Mouse (Mus musculus) olfactory bulb, adult 2 months (tissue): ENCODE data around the gene Cngb1.

Source experiments
- CTCF ChIP-seq: fragments of 200-500 bp; IDR thresholded peaks from 2 replicates; pipeline ENCODE4 v1.5.1; 2012; ENCODE audit warnings: low read depth, mild to moderate bottlenecking, low read length, moderate library complexity; ENCODE audit not compliant: insufficient read depth
- POLR2A ChIP-seq: fragments of 200-500 bp; IDR thresholded peaks from 2 replicates; pipeline ENCODE4 v1.6.1; 2012; ENCODE audit warnings: mild to moderate bottlenecking, low read depth, low read length, moderate library complexity; ENCODE audit not compliant: insufficient read depth

DNA sequence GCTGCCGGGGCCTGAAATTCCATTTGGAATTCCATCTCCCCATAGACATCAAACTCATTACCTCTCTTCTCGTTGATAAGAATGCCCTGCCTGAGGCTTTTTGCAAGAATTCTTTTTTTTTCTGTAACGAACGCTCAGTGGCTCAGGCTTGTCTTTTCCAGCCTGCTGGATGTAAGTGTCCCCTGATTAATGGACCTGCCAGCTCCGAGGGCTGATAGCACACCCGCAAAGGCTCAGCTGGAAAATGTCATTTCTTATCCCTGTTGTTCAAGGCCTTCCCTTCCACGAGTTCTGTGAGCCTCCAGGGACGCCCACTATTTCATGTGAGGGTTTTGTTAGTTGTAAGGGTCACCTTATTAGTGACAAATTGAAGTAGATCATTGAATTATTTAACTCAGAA lies 100.4 kb downstream of the Cngb1 start:
- TF ChIP-seq CTCF: no peak
- TF ChIP-seq POLR2A: no peak
